Mouse (Mus musculus) stomach, embryonic 14.5 days (tissue): ENCODE measurements around the gene Trmt11. TPM values are rescaled to one million over a fixed set of nuclear protein-coding genes. Genes with fewer than 3 reads are reported as not detected.
A peak's percentile ranks its signal among the peaks of the same experiment; 100 is the strongest.

Experiments
- ATAC-seq: fragments of 200-750 bp; cut with Nextera tagmentation; 2 replicates; pipeline ENCODE4 v1.8.0; 2017; ENCODE audit warnings: low read depth, moderate TSS enrichment; ENCODE audit not compliant: insufficient number of reproducible peaks, insufficient read depth, low FRiP score
- H3K27ac ChIP-seq: fragments of 300-500 bp; sonication (generic); 2 replicates; pipeline ENCODE4 v1.5.1; 2014; ENCODE audit warnings: mild to moderate bottlenecking, low read length, moderate library complexity, mixed read lengths
- H3K27me3 ChIP-seq: fragments of 300-500 bp; sonication (generic); 2 replicates; pipeline ENCODE4 v1.6.1; 2014; ENCODE audit warnings: low read length, control low read depth, mixed read lengths; ENCODE audit not compliant: control insufficient read depth, insufficient read depth
- H3K36me3 ChIP-seq: fragments of 300-500 bp; sonication (generic); 2 replicates; pipeline ENCODE4 v1.6.1; 2014; ENCODE audit warnings: mild to moderate bottlenecking, control low read depth, low read length, moderate library complexity, mixed read lengths; ENCODE audit not compliant: control insufficient read depth, insufficient read depth
- H3K4me1 ChIP-seq: fragments of 300-500 bp; sonication (generic); 2 replicates; pipeline ENCODE4 v1.6.1; 2014; ENCODE audit warnings: low read length, control low read depth, mixed read lengths; ENCODE audit not compliant: control insufficient read depth, insufficient read depth
- H3K4me2 ChIP-seq: fragments of 300-500 bp; sonication (generic); replicated peaks from 2 replicates; pipeline ENCODE4 v1.6.1; 2014; ENCODE audit warnings: low read depth, low read length, control low read depth
- H3K4me3 ChIP-seq: fragments of 300-500 bp; sonication (generic); 2 replicates; pipeline ENCODE4 v1.5.1; 2014; ENCODE audit warnings: low read depth, low read length, control low read depth
- H3K9ac ChIP-seq: fragments of 300-500 bp; sonication (generic); replicated peaks from 2 replicates; pipeline ENCODE4 v1.6.1; 2014; ENCODE audit warnings: low read depth, mild to moderate bottlenecking, control low read depth, low read length, moderate library complexity, mixed read lengths
- H3K9me3 ChIP-seq: fragments of 300-500 bp; sonication (generic); 2 replicates; pipeline ENCODE4 v1.6.1; 2016; ENCODE audit warnings: low read depth, low read length, control low read depth; ENCODE audit not compliant: control insufficient read depth
- WGBS: fragments of 180-500 bp; shearing (Covaris S2); extraction: QIAGEN DNeasy Blood & Tissue Kit; methylation state at CpG from one replicate; pipeline ENCODE4 v1.1.7; 2014; 5-methylcytosine and 5-hydroxymethylcytosine counted together
- polyA plus RNA-seq: library from polyadenylated mRNA; unstranded; fragments of >200 nt; fragmentation: Nextera tagmentation; extraction: Ambion mirVana; gene quantifications from 2 replicates; pipeline ENCODE4 v1.2.1, GENCODE M21; 2014

Trmt11 gene
- polyA plus RNA-seq, 1 experiment from 2014 or later = 33.7 TPM

DNA sequence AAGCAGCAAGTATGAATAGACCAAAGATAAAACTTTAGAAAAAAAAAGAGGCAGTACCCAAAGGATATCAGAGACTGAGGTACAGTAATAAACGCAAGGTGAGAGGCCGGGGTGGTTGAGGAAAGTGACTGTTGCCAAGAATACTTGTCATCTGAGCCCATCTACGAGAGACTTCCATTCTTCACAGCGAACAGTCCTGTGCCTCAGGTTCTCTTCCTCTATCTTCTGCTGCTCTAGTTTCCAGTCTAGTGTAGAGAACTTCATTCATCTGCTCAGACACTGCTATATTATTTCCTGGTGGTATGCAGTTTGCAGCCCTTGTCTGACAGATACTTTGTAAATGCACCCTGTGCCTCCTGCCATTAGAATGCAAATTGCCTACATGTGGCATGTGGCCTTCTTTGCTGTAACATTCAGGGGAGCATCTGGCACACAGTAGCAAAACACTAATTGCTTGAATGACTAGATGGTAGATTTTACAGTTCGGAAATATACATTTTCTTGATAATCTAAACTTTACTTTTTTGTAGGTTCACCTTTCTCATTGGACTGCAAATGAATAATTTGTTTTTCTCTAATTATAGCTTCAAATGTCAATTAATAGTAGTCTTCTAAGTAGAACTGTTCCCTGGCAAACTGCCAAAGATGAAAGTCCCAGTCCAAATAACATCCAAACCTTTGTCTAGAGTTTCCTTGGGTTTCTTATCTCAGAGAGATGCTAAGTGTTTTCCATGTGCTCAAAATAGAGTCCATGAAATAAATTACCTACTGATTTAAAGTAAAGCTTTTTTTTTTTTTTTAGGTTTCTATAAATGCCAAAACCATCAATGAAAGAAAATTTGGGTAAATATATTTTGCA lies 23.8 kb upstream of the Trmt11 start:
- Histone ChIP-seq H3K4me2 (no peak overlapping the region), H3K27me3 (no peaks in the 10 kb centered on the region), H3K4me3 (no peak overlapping the region), H3K9me3 (no peaks in the 10 kb centered on the region), H3K27ac (no peak overlapping the region), H3K4me1 (no peaks in the 10 kb centered on the region), H3K9ac (no peak overlapping the region), H3K36me3 (no peaks in the 10 kb centered on the region)
- WGBS = 65% methylated on average over 5 of the region's 5 CpGs
- ATAC-seq = no peak

DNA sequence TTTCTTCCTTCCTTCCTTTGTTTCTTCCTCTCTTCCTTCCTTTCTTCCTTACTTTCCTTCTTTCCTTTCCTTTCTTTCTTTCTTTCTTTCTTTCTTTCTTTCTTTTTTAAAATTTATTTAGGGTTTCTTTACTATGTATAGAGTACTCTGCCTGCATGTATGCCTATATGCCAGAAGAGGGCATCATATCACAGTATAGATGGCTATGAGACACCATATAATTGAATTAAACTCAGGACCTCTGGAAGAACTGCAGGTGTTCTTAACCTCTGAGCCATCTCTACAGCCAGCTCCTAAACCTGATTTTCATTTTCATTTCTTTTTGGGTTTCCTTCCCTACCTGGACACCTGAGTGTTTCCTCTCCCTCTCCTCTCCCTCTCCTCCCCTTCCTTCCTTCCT lies 22.4 kb upstream of the Trmt11 start:
- H3K36me3 ChIP-seq = no peaks in the 10 kb centered on the region
- no peak overlapping the region for H3K4me3 ChIP-seq
- no peaks in the 10 kb centered on the region for H3K9me3 ChIP-seq
- no peak for ATAC-seq
- H3K9ac ChIP-seq = no peak overlapping the region
- H3K27me3 ChIP-seq = no peaks in the 10 kb centered on the region
- H3K4me2 ChIP-seq = no peak overlapping the region
- no peak overlapping the region for H3K27ac ChIP-seq
- H3K4me1 ChIP-seq = no peaks in the 10 kb centered on the region

DNA sequence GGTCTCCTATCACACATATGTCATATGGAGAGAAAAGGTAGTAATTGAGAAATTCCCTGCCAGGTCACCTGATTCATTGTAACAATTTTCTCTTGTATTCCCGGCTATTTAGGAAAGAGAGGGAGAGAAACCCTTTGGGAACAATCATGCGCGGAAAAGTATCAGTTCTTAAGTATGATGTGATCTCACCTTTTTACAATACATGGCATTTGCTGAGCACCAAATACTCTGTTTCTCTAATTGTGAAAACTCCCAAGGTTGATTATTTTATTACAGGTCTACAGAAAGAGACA lies 18.3 kb upstream of the Trmt11 start:
- Histone ChIP-seq H3K27ac (no peak overlapping the region; the same call in 1 of the 2 replicates), H3K9ac (peak overlapping the region; percentile 47; the same call in 1 of the 2 replicates), H3K27me3 (no peaks in the 10 kb centered on the region), H3K4me3 (peak overlapping the region; percentile 65), H3K36me3 (no peaks in the 10 kb centered on the region), H3K4me1 (no peaks in the 10 kb centered on the region), H3K4me2 (peak overlapping the region; percentile 79), H3K9me3 (no peaks in the 10 kb centered on the region)
- no peak for ATAC-seq
- WGBS = 45% methylated on average over 3 of the region's 3 CpGs

DNA sequence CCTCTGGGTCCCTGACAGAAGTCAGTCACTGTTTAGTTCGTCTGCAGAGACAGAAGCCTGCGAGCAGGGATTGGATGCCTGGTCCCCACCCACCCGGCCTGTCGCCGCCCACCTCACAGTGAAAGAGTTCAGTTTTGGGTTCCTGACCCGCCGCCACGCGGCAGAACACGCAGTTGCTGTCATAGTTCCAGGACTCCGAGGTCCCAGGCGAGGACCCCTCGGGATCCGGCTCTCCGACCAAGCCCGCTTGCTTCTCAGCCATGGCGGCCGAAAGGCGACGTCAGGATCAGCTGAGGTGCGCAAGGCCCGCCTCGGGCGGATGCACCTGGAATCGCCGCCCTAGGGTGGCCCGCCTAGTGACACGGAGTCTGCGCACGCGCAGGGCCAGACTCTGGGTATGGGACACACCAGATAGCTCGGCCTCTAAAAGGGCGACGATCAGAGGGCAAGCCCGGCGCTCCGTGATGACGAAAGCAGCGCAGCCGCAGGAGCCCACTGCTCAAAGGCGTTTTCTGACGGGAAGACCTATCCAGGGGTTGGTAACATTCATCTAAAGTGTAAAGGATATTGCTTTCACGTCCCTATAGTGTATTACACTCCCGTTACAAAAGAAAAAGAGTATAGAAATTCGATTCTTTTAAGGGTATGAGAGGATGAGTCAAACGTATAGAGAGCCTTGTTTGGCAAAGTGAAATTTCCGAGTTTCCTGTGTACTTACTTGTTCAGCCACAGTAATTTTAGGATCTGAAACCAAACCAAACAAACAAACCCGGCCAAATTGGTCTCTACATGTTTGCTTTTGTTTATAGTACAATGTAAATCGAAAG lies 17.8 kb upstream of the Trmt11 start:
- peak; percentile 100 for ATAC-seq
- WGBS = 2% methylated on average over 49 of the region's 49 CpGs

DNA sequence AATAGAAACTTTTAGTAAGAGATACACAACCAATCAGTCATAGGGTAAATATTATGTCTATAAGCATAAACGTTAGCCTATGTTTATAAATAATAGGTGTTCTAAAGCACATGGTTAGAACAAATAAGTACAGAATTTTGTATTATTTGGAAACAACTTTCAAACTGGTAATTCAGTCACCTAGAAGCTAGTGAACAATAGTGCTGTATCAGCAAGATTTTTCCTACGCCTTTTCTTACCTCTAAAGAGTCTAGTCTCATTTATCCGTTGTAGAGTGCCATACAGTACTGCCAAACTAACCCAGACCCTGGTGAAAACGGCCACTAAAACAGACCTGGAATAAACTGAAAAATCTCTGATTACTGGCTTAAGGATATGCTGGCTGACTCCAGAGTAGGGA lies 12.5 kb upstream of the Trmt11 start:
- 83% methylated on average over 4 of the region's 4 CpGs for WGBS
- ATAC-seq = no peak
- no peaks in the 10 kb centered on the region for H3K27me3 ChIP-seq

More for the DNA sequence above, 17.8 kb upstream of the Trmt11 start:
- H3K27ac ChIP-seq = peak overlapping the region; percentile 93
- no peaks in the 10 kb centered on the region for H3K27me3 ChIP-seq
- peak overlapping the region; percentile 65 for H3K4me3 ChIP-seq
- H3K4me1 ChIP-seq = no peaks in the 10 kb centered on the region
- H3K9me3 ChIP-seq = no peaks in the 10 kb centered on the region
- H3K9ac ChIP-seq = peak overlapping the region; percentile 47
- peak overlapping the region; percentile 79 for H3K4me2 ChIP-seq
- no peaks in the 10 kb centered on the region for H3K36me3 ChIP-seq

DNA sequence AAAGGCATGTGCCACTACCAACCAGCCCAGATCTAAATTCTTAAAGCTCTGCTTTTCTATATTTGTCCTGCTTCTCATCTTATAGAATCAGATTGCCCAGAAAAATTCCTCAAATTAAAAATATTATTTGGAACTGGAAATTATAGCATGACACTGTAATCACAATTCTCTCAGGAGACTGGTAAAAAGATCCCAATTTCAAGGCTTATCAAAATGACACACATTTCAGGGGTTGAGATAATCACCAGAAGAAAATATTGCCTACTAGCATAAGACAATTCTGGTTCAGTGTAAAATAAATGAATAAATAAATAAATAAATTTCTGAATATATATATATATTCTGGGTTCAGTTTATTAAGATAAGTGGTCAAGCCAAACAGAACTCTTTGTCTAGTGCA lies 9.1 kb upstream of the Trmt11 start:
- no peaks in the 10 kb centered on the region for H3K9me3 ChIP-seq
- ATAC-seq = no peak
- H3K4me1 ChIP-seq = no peaks in the 10 kb centered on the region

More for the DNA sequence above, 12.5 kb upstream of the Trmt11 start:
- no peak overlapping the region for H3K4me3 ChIP-seq
- H3K9ac ChIP-seq = no peak overlapping the region
- no peak overlapping the region for H3K27ac ChIP-seq
- no peaks in the 10 kb centered on the region for H3K9me3 ChIP-seq
- H3K4me2 ChIP-seq = no peak overlapping the region
- peaks cover 8% of the 10 kb centered on the region; the same call in 1 of the 2 replicates for H3K36me3 ChIP-seq
- no peaks in the 10 kb centered on the region for H3K4me1 ChIP-seq

DNA sequence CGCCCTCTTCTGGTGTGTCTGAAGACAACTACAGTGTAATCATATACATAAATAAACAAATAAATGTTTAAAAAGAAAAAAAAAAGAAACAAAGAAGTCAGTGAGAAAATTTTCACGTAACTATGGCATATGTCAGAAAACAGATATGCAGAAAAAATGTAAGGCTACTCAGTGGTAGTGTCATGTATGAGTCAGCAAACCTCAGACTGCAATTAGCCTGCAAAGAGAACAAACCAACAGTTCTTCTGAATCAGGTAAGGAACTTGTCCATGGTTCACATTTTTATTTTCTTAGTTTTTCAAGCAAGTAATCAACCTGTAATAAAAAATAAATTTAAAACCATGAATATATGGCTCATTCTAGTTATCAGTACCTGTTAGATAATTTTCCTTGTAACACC lies 7.6 kb upstream of the Trmt11 start:
- no peak overlapping the region for H3K27ac ChIP-seq
- 67% methylated on average over 2 of the region's 2 CpGs for WGBS
- no peak for ATAC-seq
- no peak overlapping the region for H3K4me3 ChIP-seq
- no peaks in the 10 kb centered on the region for H3K4me1 ChIP-seq
- no peak overlapping the region for H3K4me2 ChIP-seq
- no peaks in the 10 kb centered on the region for H3K27me3 ChIP-seq
- H3K36me3 ChIP-seq = peaks cover 8% of the 10 kb centered on the region; the same call in 1 of the 2 replicates
- H3K9ac ChIP-seq = no peak overlapping the region
- H3K9me3 ChIP-seq = no peaks in the 10 kb centered on the region

More for the DNA sequence above, 9.1 kb upstream of the Trmt11 start:
- Histone ChIP-seq H3K27ac (no peak overlapping the region), H3K9ac (no peak overlapping the region), H3K36me3 (peaks cover 8% of the 10 kb centered on the region; the same call in 1 of the 2 replicates), H3K27me3 (no peaks in the 10 kb centered on the region), H3K4me2 (no peak overlapping the region), H3K4me3 (no peak overlapping the region)

DNA sequence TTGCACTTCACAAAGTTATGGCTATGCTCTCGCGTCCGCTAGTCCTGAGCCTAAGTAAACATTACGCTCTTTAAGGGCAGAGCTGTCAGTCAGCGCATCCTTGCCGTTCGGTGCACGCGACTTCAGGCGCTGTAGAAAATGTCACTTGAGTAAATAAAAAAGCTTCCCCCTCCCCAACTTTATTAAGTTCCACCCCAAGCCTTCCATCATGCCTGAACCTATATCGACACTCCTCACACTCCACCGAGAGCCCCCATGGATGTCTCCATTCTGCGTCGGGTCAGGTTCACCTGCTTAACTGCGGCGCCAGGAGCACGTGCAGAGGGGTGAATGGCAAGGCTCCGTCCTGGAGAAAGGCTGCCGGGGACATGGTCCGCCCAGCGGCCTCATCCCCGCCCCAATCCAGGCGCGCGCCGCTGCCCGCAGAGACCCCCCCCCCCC lies 435 bp downstream of the Trmt11 start:
- Histone ChIP-seq H3K27me3 (no peaks in the 10 kb centered on the region), H3K4me1 (peaks cover 5% of the 10 kb centered on the region; the same call in 1 of the 2 replicates), H3K9ac (peak overlapping the region; percentile 80), H3K4me3 (peak overlapping the region; percentile 84), H3K4me2 (peak overlapping the region; percentile 59), H3K27ac (peak overlapping the region; percentile 86; the same call in 1 of the 2 replicates), H3K36me3 (peaks cover 12% of the 10 kb centered on the region), H3K9me3 (no peaks in the 10 kb centered on the region)
- ATAC-seq = peak; percentile 79
- WGBS = under 1% methylated on average over 27 of the region's 27 CpGs
